Mouse (Mus musculus) limb, embryonic 13.5 days (tissue): Measurements from ENCODE around the gene Rnf157. TPM values are rescaled to one million over a fixed set of nuclear protein-coding genes. Genes with fewer than 3 reads are reported as not detected.
"Not testable (repeated sequence)": the region's sequence is repeated elsewhere in the genome, so short reads cannot be mapped to it uniquely, and the experiment has no call there.

ENCODE experiments used
- ATAC-seq: fragments of 200-750 bp; cut with Nextera tagmentation; 2 replicates; pipeline ENCODE4 v1.8.0; 2017; ENCODE audit warnings: low read depth, moderate number of reproducible peaks, moderate TSS enrichment; ENCODE audit not compliant: low FRiP score
- H3K27ac ChIP-seq: fragments of 300-500 bp; sonication (generic); 2 replicates; pipeline ENCODE4 v1.5.1; 2015; ENCODE audit warnings: inconsistent platforms, mild to moderate bottlenecking, moderate library complexity
- H3K27me3 ChIP-seq: fragments of 300-500 bp; sonication (generic); 2 replicates; pipeline ENCODE4 v1.6.1; 2015; ENCODE audit warnings: mild to moderate bottlenecking, inconsistent platforms
- H3K36me3 ChIP-seq: fragments of 300-500 bp; sonication (generic); 2 replicates; pipeline ENCODE4 v1.6.1; 2015; ENCODE audit warnings: inconsistent platforms, mild to moderate bottlenecking, moderate library complexity
- H3K4me1 ChIP-seq: fragments of 300-500 bp; sonication (generic); 2 replicates; pipeline ENCODE4 v1.6.1; 2015; ENCODE audit warnings: inconsistent platforms
- H3K4me2 ChIP-seq: fragments of 300-500 bp; sonication (generic); replicated peaks from 2 replicates; pipeline ENCODE4 v1.6.1; 2015; ENCODE audit warnings: inconsistent platforms, mild to moderate bottlenecking, moderate library complexity
- H3K4me3 ChIP-seq: fragments of 300-500 bp; sonication (generic); 2 replicates; pipeline ENCODE4 v1.5.1; 2015; ENCODE audit warnings: moderate library complexity, mild to moderate bottlenecking, inconsistent platforms
- H3K9ac ChIP-seq: fragments of 300-500 bp; sonication (generic); 2 replicates; pipeline ENCODE4 v1.6.1; 2015; ENCODE audit warnings: mild to moderate bottlenecking, inconsistent platforms
- H3K9me3 ChIP-seq: fragments of 300-500 bp; sonication (generic); 2 replicates; pipeline ENCODE4 v1.6.1; 2016; ENCODE audit warnings: inconsistent platforms
- WGBS: fragments of 180-500 bp; shearing (Covaris S2); methylation state at CpG from one replicate; pipeline ENCODE4 v1.1.7; 2015; 5-methylcytosine and 5-hydroxymethylcytosine counted together
- polyA plus RNA-seq: library from polyadenylated mRNA; unstranded; fragments of >200 nt; fragmentation: Nextera tagmentation; extraction: Ambion mirVana; gene quantifications from 2 replicates; pipeline ENCODE4 v1.2.1, GENCODE M21; 2015

The Rnf157 gene
- polyA plus RNA-seq, 1 experiment from 2014 or later = 18.6 TPM

DNA sequence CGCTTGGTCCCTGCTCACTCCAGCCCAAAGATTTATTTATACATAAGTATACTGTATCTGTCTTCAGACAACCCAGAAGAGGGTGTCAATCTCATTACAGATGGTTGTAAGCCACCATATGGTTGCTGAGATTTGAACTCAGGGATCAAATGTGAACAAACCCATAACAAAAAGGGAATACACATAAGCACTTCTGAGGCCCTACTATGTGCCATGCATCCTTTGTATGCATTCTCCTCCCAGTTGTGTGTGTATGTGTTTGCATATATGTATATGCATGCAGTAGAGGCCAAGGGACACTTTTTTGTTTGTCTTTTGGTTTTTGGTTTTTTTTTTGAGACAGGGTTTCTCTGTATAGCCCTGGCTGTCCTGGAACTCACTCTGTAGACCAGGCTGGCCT, 46.2 kb downstream of the Rnf157 start:
- ATAC-seq = no peak
- WGBS = 88% methylated on average over 1 of the region's 1 CpGs
- H3K9me3 ChIP-seq = no peaks in the 10 kb centered on the region

DNA sequence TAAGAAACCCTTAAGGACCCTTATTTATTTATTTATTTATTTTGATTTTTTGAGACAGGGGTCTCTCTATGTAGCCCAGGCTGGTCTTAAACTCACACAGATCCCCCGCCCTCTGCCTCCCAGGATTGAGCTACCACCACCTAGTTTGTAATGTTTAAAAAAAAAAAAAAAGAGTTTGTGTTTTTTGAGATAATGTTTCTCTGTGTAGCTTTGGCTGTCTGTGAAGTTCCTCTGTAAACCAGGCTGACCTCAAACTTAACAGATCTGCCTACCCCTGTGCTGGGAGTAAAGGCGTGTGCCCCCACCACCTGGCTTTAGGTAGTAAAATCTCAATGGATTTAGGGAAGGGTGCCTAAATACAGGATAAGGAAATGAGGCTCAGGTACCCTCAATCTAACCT, 46.7 kb downstream of the Rnf157 start:
- Histone ChIP-seq H3K4me2 (peak overlapping the region; percentile 27; the same call in 1 of the 2 replicates), H3K9me3 (no peaks in the 10 kb centered on the region), H3K4me3 (no peak overlapping the region), H3K27ac (no peak overlapping the region), H3K9ac (no peak overlapping the region), H3K4me1 (peaks cover 38% of the 10 kb centered on the region), H3K27me3 (no peaks in the 10 kb centered on the region), H3K36me3 (peaks cover 10% of the 10 kb centered on the region; the same call in 1 of the 2 replicates)
- no peak for ATAC-seq
- 70% methylated on average over 2 of the region's 2 CpGs for WGBS

More for the DNA sequence above, 46.2 kb downstream of the Rnf157 start:
- H3K27ac ChIP-seq = no peak overlapping the region
- peaks cover 42% of the 10 kb centered on the region for H3K4me1 ChIP-seq
- peaks cover 7% of the 10 kb centered on the region; the same call in 1 of the 2 replicates for H3K36me3 ChIP-seq
- no peak overlapping the region for H3K4me3 ChIP-seq
- H3K9ac ChIP-seq = no peak overlapping the region
- H3K4me2 ChIP-seq = no peak overlapping the region
- H3K27me3 ChIP-seq = no peaks in the 10 kb centered on the region

DNA sequence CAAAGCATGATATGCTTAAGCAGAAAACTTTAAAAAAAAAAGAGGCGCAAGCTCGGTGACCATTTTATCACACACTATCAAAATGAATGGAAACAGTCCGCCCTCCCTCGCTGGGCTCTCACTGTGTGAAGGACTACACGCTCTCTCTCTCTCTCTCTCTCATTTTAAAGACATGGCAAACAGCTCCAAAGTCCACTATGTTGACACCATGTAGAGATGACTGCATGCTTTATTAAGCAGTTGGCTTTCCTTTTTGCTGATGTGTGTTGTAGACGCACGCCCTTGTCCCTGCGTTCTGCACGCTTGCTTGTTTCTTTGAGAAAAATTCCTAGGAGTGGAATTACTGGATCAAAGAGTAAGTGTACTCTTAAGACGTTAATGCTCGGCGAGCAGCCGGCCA, 47.4 kb downstream of the Rnf157 start:
- H3K9ac ChIP-seq = 0 out of 2 replicates have a peak overlapping the region, but pooled peaks have one; percentile 8
- no peak for ATAC-seq
- H3K9me3 ChIP-seq = no peaks in the 10 kb centered on the region
- peaks cover 17% of the 10 kb centered on the region; the same call in 1 of the 2 replicates for H3K36me3 ChIP-seq
- peaks cover 38% of the 10 kb centered on the region for H3K4me1 ChIP-seq
- 34% methylated on average over 13 of the region's 13 CpGs for WGBS
- no peak overlapping the region for H3K4me3 ChIP-seq
- no peak overlapping the region; the same call in 1 of the 2 replicates for H3K27ac ChIP-seq
- H3K4me2 ChIP-seq = peak overlapping the region; percentile 27
- H3K27me3 ChIP-seq = no peaks in the 10 kb centered on the region

DNA sequence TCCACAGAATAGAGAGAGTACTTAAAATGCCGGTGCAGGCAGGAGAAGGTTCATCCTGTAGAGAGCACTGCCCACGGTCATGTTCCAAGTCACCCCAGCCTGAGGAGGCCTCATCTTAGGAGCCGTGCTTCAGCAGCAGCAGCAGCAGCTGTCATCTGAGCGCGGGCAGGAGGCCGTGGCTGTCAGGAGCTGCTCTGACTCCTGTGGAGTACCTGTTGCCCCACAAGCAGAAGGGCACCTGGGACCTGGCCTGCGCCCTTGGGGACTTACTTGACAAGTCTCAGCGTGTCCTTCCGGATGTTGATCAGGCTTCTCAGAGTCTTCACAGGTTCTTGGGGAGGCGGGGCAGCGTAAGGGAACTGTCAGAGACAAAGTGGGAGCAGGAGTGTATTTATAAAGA, 50.8 kb downstream of the Rnf157 start:
- Histone ChIP-seq H3K9ac (no peak overlapping the region), H3K4me3 (no peak overlapping the region), H3K4me1 (peaks cover 24% of the 10 kb centered on the region), H3K9me3 (no peaks in the 10 kb centered on the region), H3K27ac (no peak overlapping the region), H3K27me3 (no peaks in the 10 kb centered on the region), H3K4me2 (no peak overlapping the region), H3K36me3 (peaks cover 42% of the 10 kb centered on the region)
- no peak for ATAC-seq
- 51% methylated on average over 11 of the region's 11 CpGs for WGBS

DNA sequence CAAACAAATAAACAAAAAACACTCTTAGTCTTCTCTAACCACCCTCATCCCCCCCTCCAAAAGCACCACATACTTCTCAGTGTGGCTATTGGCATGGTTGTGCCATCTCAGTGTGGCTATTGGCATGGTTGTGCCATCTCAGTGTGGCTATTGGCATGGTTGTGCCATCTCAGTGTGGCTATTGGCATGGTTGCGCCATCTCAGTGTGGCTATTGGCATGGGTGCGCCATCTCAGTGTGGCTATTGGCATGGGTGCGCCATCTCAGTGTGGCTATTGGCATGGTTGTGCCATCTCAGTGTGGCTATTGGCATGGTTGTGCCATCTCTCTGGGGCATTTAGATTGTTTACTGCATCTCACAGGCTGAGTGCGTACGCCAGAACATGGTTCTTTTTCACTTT, 51.9 kb downstream of the Rnf157 start:
- not testable (repeated sequence) for ATAC-seq, H3K27ac ChIP-seq, H3K9ac ChIP-seq, H3K27me3 ChIP-seq, H3K4me3 ChIP-seq, H3K4me2 ChIP-seq, H3K9me3 ChIP-seq
- 98% methylated on average over 5 of the region's 5 CpGs for WGBS
- H3K36me3 ChIP-seq = peaks cover 48% of the 10 kb centered on the region
- H3K4me1 ChIP-seq = peaks cover 20% of the 10 kb centered on the region

DNA sequence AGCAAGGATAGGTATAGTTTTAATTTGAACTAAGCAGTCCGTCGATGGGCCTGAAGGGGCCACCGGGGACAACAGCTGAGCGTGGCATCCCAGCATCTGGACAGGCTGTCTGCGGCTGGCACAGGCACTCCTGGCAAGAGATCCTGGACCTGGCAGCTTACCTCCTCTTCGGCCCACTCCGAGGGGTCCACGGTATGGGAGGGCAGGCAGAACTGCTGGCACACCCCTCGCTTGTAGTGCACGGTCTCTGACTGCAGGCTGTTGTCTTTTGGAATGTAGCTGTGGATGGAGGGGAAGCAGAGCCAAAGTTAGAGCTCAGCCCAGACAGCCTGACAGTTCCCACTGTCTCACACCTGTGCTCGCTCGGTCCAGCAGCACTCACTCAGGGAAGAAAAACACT, 53.2 kb downstream of the Rnf157 start:
- no peaks in the 10 kb centered on the region for H3K27me3 ChIP-seq
- H3K27ac ChIP-seq = no peak overlapping the region
- no peak overlapping the region for H3K4me3 ChIP-seq
- H3K4me1 ChIP-seq = peaks cover 7% of the 10 kb centered on the region
- no peak for ATAC-seq
- no peak overlapping the region for H3K4me2 ChIP-seq
- 86% methylated on average over 12 of the region's 12 CpGs for WGBS
- no peak overlapping the region for H3K9ac ChIP-seq
- H3K9me3 ChIP-seq = 0 out of 2 replicates have a peak, but pooled peaks cover 4% of the 10 kb centered on the region
- peaks cover 60% of the 10 kb centered on the region for H3K36me3 ChIP-seq

DNA sequence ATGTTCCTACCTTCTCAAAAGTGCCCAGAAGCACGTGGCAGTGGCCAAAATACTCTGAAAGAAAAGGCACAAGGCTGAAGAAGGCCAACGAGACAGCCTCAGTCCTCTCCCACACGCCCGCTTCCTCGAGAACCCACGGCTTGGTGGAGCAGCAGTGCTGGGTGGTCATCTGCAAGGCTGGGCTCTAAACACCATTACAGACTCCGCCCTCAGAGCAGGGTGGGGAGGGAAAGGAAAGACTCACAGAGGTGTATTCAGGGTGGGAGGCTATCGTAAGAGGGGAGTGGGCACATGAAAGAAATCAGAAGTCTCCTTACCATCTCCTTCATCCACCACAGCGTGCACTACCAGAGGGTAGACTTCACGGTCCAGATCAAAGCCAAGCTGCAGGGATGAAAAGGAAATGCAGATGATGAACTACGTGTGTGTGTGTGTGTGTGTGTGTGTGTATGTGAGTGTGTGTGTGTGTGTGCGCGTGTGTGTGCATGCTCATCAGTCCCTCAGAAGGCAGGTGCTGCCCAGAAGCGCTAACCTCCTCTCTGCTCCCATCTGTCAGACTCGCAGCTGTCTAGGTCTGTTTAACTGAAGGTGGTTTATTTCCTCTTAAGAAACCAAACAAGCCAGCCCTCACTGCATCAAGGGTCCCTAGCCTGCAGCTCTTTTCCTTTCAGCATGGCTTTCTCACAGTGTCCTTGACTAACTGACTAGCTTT, 53.8 kb downstream of the Rnf157 start:
- no peak overlapping the region for H3K4me2 ChIP-seq
- H3K36me3 ChIP-seq = peaks cover 66% of the 10 kb centered on the region
- H3K9ac ChIP-seq = no peak overlapping the region
- no peak for ATAC-seq
- H3K9me3 ChIP-seq = 0 out of 2 replicates have a peak, but pooled peaks cover 4% of the 10 kb centered on the region
- peaks cover 2% of the 10 kb centered on the region; the same call in 1 of the 2 replicates for H3K4me1 ChIP-seq
- no peaks in the 10 kb centered on the region for H3K27me3 ChIP-seq
- H3K27ac ChIP-seq = no peak overlapping the region
- 68% methylated on average over 15 of the region's 15 CpGs for WGBS
- no peak overlapping the region for H3K4me3 ChIP-seq

DNA sequence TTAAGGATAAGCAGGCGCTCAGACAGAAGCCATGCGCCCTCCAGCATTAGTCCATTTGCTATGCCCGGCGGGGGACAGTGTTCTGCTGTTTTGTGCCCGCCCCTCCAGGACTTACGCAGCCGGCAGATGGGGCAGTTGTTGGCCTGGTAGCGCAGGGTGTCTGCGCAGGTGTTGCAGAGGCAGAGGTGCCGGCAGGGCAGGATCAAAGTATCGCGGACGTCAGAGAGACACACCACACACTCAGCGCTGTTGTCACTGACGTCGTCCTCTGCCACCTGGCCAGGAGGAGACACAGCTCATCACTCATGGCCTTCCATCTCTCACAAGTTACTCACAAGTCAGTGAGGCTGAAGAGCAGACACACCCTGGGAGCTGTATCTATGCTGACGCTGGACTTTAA, 58.3 kb downstream of the Rnf157 start:
- H3K9me3 ChIP-seq = 0 out of 2 replicates have a peak, but pooled peaks cover 4% of the 10 kb centered on the region
- H3K4me3 ChIP-seq = no peak overlapping the region
- no peaks in the 10 kb centered on the region for H3K27me3 ChIP-seq
- no peak overlapping the region for H3K4me2 ChIP-seq
- H3K9ac ChIP-seq = no peak overlapping the region
- no peak for ATAC-seq
- H3K36me3 ChIP-seq = peaks cover 79% of the 10 kb centered on the region
- H3K4me1 ChIP-seq = no peaks in the 10 kb centered on the region
- 33% methylated on average over 17 of the region's 17 CpGs for WGBS
- H3K27ac ChIP-seq = no peak overlapping the region

DNA sequence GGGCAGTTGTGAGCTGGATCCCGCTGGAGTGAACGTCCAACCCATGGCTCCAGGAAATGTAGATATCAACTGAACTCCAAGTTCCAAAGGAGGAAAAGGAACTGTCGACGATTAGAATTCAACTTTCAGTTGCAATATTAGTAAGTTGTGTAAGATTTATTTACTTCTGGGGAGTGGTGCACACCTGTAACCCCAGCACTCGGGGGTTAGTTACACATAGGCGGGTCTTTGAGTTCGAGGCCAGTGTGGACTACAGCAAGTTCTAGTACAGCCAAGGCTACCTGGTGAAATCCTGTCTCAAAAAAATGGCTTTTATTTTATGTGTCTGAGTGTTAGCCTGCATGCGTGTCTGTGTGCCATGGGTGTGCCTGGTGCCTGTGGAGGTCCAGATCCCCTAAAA, 59.3 kb downstream of the Rnf157 start:
- WGBS = 89% methylated on average over 8 of the region's 8 CpGs
- 0 out of 2 replicates have a peak, but pooled peaks cover 4% of the 10 kb centered on the region for H3K9me3 ChIP-seq
- no peak overlapping the region for H3K9ac ChIP-seq
- no peak for ATAC-seq
- no peak overlapping the region for H3K4me2 ChIP-seq
- H3K4me1 ChIP-seq = no peaks in the 10 kb centered on the region
- H3K36me3 ChIP-seq = peaks cover 79% of the 10 kb centered on the region
- no peak overlapping the region for H3K4me3 ChIP-seq
- H3K27ac ChIP-seq = no peak overlapping the region
- no peaks in the 10 kb centered on the region for H3K27me3 ChIP-seq

DNA sequence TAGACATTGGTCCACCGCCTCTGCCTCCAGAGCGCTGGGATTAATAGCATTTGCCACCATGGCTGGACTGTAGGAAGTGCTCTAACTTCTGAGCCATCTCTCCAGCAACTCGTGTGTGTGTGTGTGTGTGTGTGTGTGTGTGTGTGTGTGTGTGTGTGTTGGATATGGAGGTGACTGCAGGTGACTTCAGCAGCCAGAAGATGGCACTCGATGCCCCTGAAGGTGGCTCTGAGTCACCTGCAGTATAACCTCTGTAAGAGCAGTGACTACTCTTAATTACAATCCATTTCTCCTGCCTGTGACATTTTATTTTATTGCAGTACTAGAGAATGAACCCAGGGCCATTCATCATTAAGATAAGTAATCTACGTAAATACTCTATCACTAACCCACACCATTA, 61.5 kb downstream of the Rnf157 start:
- Histone ChIP-seq H3K9ac (no peak overlapping the region), H3K27ac (no peak overlapping the region), H3K4me1 (no peaks in the 10 kb centered on the region), H3K27me3 (no peaks in the 10 kb centered on the region), H3K9me3 (0 out of 2 replicates have a peak, but pooled peaks cover 4% of the 10 kb centered on the region), H3K4me2 (no peak overlapping the region), H3K36me3 (peaks cover 86% of the 10 kb centered on the region), H3K4me3 (no peak overlapping the region)
- no peak for ATAC-seq
- 85% methylated on average over 5 of the region's 5 CpGs for WGBS

DNA sequence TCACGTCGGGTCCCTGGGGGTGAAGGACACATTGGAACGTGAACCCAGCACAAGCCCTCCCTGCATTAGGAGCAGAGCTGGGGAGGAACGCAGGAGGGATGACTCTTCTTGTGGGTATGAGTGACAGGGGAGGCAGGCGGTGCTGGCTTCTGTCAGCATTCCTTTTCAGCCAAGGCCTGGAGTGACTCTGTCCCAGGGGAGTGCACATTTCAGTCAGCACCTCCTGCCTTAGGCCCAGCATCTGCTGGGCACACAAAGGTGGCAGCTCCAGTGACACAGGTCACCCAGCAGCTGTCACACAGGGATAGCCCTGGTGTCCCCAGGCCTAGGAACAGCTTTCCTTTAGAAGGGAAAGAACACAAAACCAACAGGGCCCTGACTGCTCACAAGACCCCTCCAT, 64.9 kb downstream of the Rnf157 start:
- H3K4me3 ChIP-seq = no peak overlapping the region
- H3K4me1 ChIP-seq = no peaks in the 10 kb centered on the region
- H3K9me3 ChIP-seq = no peaks in the 10 kb centered on the region
- no peak overlapping the region for H3K27ac ChIP-seq
- H3K27me3 ChIP-seq = no peaks in the 10 kb centered on the region
- no peak overlapping the region for H3K4me2 ChIP-seq
- ATAC-seq = peak; percentile 24; the same call in 1 of the 2 replicates
- H3K9ac ChIP-seq = no peak overlapping the region
- 72% methylated on average over 5 of the region's 5 CpGs for WGBS
- H3K36me3 ChIP-seq = peaks cover 83% of the 10 kb centered on the region

DNA sequence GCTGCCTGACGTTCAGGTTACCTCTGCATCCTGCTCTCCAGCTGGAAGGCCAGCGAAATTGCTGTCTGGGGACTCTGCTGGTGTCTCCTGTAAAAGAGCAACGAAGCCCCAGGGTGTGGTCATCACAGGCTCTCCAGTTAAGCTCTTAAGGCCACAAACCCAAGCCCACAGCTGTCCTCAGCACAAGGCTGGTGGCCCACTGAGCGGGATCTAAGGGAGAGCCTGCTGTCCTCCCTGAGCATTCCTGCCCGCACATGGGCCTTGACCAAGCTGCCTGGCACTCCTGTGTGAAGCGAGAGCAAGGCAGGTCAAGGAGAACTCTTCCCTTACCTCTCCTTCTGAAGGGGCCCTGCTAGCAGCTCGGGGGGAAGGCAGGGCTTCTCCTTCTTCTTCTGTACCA, 65.8 kb downstream of the Rnf157 start:
- Histone ChIP-seq H3K27me3 (no peaks in the 10 kb centered on the region), H3K9ac (0 out of 2 replicates have a peak overlapping the region, but pooled peaks have one; percentile 4), H3K4me2 (no peak overlapping the region), H3K4me1 (no peaks in the 10 kb centered on the region), H3K9me3 (no peaks in the 10 kb centered on the region), H3K36me3 (peaks cover 91% of the 10 kb centered on the region), H3K27ac (no peak overlapping the region), H3K4me3 (no peak overlapping the region)
- no peak for ATAC-seq
- WGBS = 79% methylated on average over 7 of the region's 7 CpGs
